Mouse (Mus musculus) neural tube, embryonic 15.5 days (tissue): Measurements from ENCODE around the gene Traf5. TPM values are rescaled to one million over a fixed set of nuclear protein-coding genes. Genes with fewer than 3 reads are reported as not detected.
A peak's percentile ranks its signal among the peaks of the same experiment; 100 is the strongest.

Experiments
- ATAC-seq: fragments of 200-750 bp; cut with Nextera tagmentation; 2 replicates; pipeline ENCODE4 v1.8.0; 2017; ENCODE audit warnings: mild to moderate bottlenecking, moderate TSS enrichment, moderate library complexity; ENCODE audit not compliant: low FRiP score
- H3K27ac ChIP-seq: fragments of 300-500 bp; sonication (generic); replicated peaks from 2 replicates; pipeline ENCODE4 v1.5.1; 2015; ENCODE audit warnings: mild to moderate bottlenecking, inconsistent platforms
- H3K27me3 ChIP-seq: fragments of 300-500 bp; sonication (generic); replicated peaks from 2 replicates; pipeline ENCODE4 v1.6.1; 2015; ENCODE audit warnings: inconsistent platforms
- H3K36me3 ChIP-seq: fragments of 300-500 bp; sonication (generic); 2 replicates; pipeline ENCODE4 v1.6.1; 2015; ENCODE audit warnings: inconsistent platforms
- H3K4me1 ChIP-seq: fragments of 300-500 bp; sonication (generic); 2 replicates; pipeline ENCODE4 v1.6.1; 2015; ENCODE audit warnings: inconsistent platforms
- H3K4me2 ChIP-seq: fragments of 300-500 bp; sonication (generic); 2 replicates; pipeline ENCODE4 v1.6.1; 2015; ENCODE audit warnings: inconsistent platforms, mild to moderate bottlenecking, moderate library complexity
- H3K4me3 ChIP-seq: fragments of 300-500 bp; sonication (generic); replicated peaks from 2 replicates; pipeline ENCODE4 v1.5.1; 2015; ENCODE audit warnings: mild to moderate bottlenecking, inconsistent platforms
- H3K9ac ChIP-seq: fragments of 300-500 bp; sonication (generic); replicated peaks from 2 replicates; pipeline ENCODE4 v1.6.1; 2015; ENCODE audit warnings: mild to moderate bottlenecking, inconsistent platforms
- H3K9me3 ChIP-seq: fragments of 300-500 bp; sonication (generic); replicated peaks from 2 replicates; pipeline ENCODE4 v1.6.1; 2016; ENCODE audit warnings: inconsistent platforms
- WGBS: fragments of 180-500 bp; shearing (Covaris S2); methylation state at CpG from one replicate; pipeline ENCODE4 v1.1.7; 2015; ENCODE audit warnings: mixed read lengths; 5-methylcytosine and 5-hydroxymethylcytosine counted together
- polyA plus RNA-seq: library from polyadenylated mRNA; unstranded; fragments of >200 nt; fragmentation: Nextera tagmentation; extraction: Ambion mirVana; gene quantifications from 2 replicates; pipeline ENCODE4 v1.2.1, GENCODE M21; 2015

Traf5 gene
- polyA plus RNA-seq, 1 experiment from 2014 or later, result 1.7 TPM

GRCm38 (mm10) chr1:191987481-191987769 lies 104.9 kb downstream of the Traf5 start:
- H3K9me3 ChIP-seq, result no peaks in the 10 kb centered on the region
- WGBS, result 51% methylated on average over 5 of the region's 5 CpGs
- ATAC-seq, result no peak
- H3K36me3 ChIP-seq, result no peaks in the 10 kb centered on the region
- H3K27me3 ChIP-seq, result 0 out of 2 replicates have a peak, but pooled peaks cover 3% of the 10 kb centered on the region
- H3K9ac ChIP-seq, result no peak overlapping the region
- no peak overlapping the region for H3K4me2 ChIP-seq
- H3K4me3 ChIP-seq, result no peak overlapping the region
- no peak overlapping the region for H3K27ac ChIP-seq
- H3K4me1 ChIP-seq, result peaks cover 8% of the 10 kb centered on the region; the same call in 1 of the 2 replicates

- 82% methylated on average over 8 of the region's 8 CpGs for WGBS
- Histone ChIP-seq H3K36me3 (no peaks in the 10 kb centered on the region), H3K9me3 (no peaks in the 10 kb centered on the region), H3K27me3 (0 out of 2 replicates have a peak, but pooled peaks cover 3% of the 10 kb centered on the region), H3K4me1 (peaks cover 8% of the 10 kb centered on the region; the same call in 1 of the 2 replicates), H3K4me2 (no peak overlapping the region), H3K4me3 (no peak overlapping the region), H3K27ac (no peak overlapping the region), H3K9ac (no peak overlapping the region)
- no peak for ATAC-seq
Observed at GRCm38 (mm10) chr1:191986674-191987480, 105.5 kb downstream of the Traf5 start.

- Histone ChIP-seq H3K4me1 (peaks cover 19% of the 10 kb centered on the region), H3K27ac (no peak overlapping the region), H3K9me3 (no peaks in the 10 kb centered on the region), H3K27me3 (0 out of 2 replicates have a peak, but pooled peaks cover 3% of the 10 kb centered on the region), H3K36me3 (no peaks in the 10 kb centered on the region), H3K4me3 (no peak overlapping the region), H3K9ac (no peak overlapping the region), H3K4me2 (no peak overlapping the region)
- WGBS, result 25% methylated on average over 5 of the region's 6 CpGs
- ATAC-seq, result peak; percentile 67; the same call in 1 of the 2 replicates
Observed at GRCm38 (mm10) chr1:191981426-191982102, 110.8 kb downstream of the Traf5 start.

GRCm38 (mm10) chr1:191977187-191977586 lies 115.2 kb downstream of the Traf5 start, which contains the start of gene Rd3:
TSS of gene Rd3 (plus strand) at chr1:191977370.
- Histone ChIP-seq H3K27ac (no peak within 1 kb of the TSS), H3K27me3 (no peaks in the 10 kb centered on the region), H3K9ac (no peak within 1 kb of the TSS), H3K4me1 (peaks cover 23% of the 10 kb centered on the region), H3K4me2 (no peak within 1 kb of the TSS), H3K36me3 (no peaks in the 10 kb centered on the region), H3K9me3 (no peaks in the 10 kb centered on the region), H3K4me3 (no peak within 1 kb of the TSS)
- ATAC-seq, result peak; percentile 59; the same call in 1 of the 2 replicates
- 35% methylated on average over 5 of the region's 5 CpGs for WGBS

GRCm38 (mm10) chr1:191974509-191975405 lies 117.6 kb downstream of the Traf5 start:
- 65% methylated on average over 13 of the region's 13 CpGs for WGBS
- Histone ChIP-seq H3K4me2 (no peak overlapping the region), H3K4me3 (no peak overlapping the region), H3K4me1 (peaks cover 14% of the 10 kb centered on the region), H3K36me3 (no peaks in the 10 kb centered on the region), H3K27me3 (no peaks in the 10 kb centered on the region), H3K9me3 (no peaks in the 10 kb centered on the region), H3K27ac (no peak overlapping the region), H3K9ac (no peak overlapping the region)
- no peak for ATAC-seq

- Histone ChIP-seq H3K36me3 (no peaks in the 10 kb centered on the region), H3K27me3 (no peaks in the 10 kb centered on the region), H3K27ac (no peak overlapping the region), H3K4me2 (no peak overlapping the region), H3K4me3 (no peak overlapping the region), H3K9me3 (no peaks in the 10 kb centered on the region), H3K4me1 (0 out of 2 replicates have a peak, but pooled peaks cover under 1% of the 10 kb centered on the region), H3K9ac (no peak overlapping the region)
- no peak for ATAC-seq
- 77% methylated on average over 5 of the region's 5 CpGs for WGBS
Observed at GRCm38 (mm10) chr1:191969939-191970338, 122.4 kb downstream of the Traf5 start.

- H3K4me3 ChIP-seq, result no peak overlapping the region
- H3K9me3 ChIP-seq, result no peaks in the 10 kb centered on the region
- H3K27me3 ChIP-seq, result no peaks in the 10 kb centered on the region
- no peak overlapping the region for H3K9ac ChIP-seq
- peak; percentile 50; the same call in 1 of the 2 replicates for ATAC-seq
- 18% methylated on average over 13 of the region's 13 CpGs for WGBS
- no peak overlapping the region for H3K27ac ChIP-seq
- H3K4me2 ChIP-seq, result no peak overlapping the region
- no peaks in the 10 kb centered on the region for H3K4me1 ChIP-seq
- no peaks in the 10 kb centered on the region for H3K36me3 ChIP-seq
Observed at GRCm38 (mm10) chr1:191964773-191965481, 127.4 kb downstream of the Traf5 start.

- Histone ChIP-seq H3K36me3 (no peaks in the 10 kb centered on the region), H3K9ac (no peak overlapping the region), H3K4me2 (no peak overlapping the region), H3K27me3 (no peaks in the 10 kb centered on the region), H3K9me3 (no peaks in the 10 kb centered on the region), H3K27ac (no peak overlapping the region), H3K4me1 (no peaks in the 10 kb centered on the region), H3K4me3 (no peak overlapping the region)
- ATAC-seq, result peak; percentile 63; the same call in 1 of the 2 replicates
- 26% methylated on average over 7 of the region's 8 CpGs for WGBS
Observed at GRCm38 (mm10) chr1:191963948-191964772, 128.2 kb downstream of the Traf5 start.

- Histone ChIP-seq H3K4me2 (no peak overlapping the region), H3K9me3 (no peaks in the 10 kb centered on the region), H3K27me3 (no peaks in the 10 kb centered on the region), H3K9ac (no peak overlapping the region), H3K4me3 (no peak overlapping the region), H3K27ac (no peak overlapping the region), H3K4me1 (no peaks in the 10 kb centered on the region), H3K36me3 (no peaks in the 10 kb centered on the region)
- no peak for ATAC-seq
- WGBS, result 81% methylated on average over 3 of the region's 3 CpGs
Observed at GRCm38 (mm10) chr1:191963413-191963812, 128.9 kb downstream of the Traf5 start.

GRCm38 (mm10) chr1:191960946-191961345 lies 131.4 kb downstream of the Traf5 start:
- Histone ChIP-seq H3K9ac (no peak overlapping the region), H3K4me3 (no peak overlapping the region), H3K9me3 (no peaks in the 10 kb centered on the region), H3K4me2 (no peak overlapping the region), H3K36me3 (no peaks in the 10 kb centered on the region), H3K4me1 (no peaks in the 10 kb centered on the region), H3K27ac (no peak overlapping the region), H3K27me3 (no peaks in the 10 kb centered on the region)
- ATAC-seq, result no peak
- 59% methylated on average over 2 of the region's 2 CpGs for WGBS
